Mouse (Mus musculus): ENCODE results near the gene Gm5269. TPM values are rescaled to one million over a fixed set of nuclear protein-coding genes. Genes with fewer than 3 reads are reported as not detected.

Gene Gm5269
- total and polyA plus RNA-seq, 2 experiments from 2014 or later, result not detected

DNA sequence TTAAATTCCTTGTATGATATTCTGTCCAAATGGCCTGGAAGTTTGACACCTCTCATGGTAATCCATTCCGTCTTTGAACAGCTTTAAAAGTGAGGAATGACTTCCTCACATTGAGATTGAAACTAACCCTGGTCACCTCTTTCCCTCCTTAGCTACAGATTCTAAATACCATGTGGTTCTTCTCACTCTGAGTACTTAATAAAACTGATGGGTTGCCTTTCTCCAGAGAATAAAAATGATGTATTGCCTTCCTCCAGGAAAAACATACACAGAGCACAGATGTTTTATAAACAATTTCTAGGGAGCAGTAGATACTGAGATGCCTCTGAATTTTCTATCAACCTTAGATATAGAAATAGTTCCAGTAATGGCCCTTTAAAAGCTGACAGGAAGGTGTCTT is 22.0 kb downstream of the Gm5269 start:
- Histone ChIP-seq H3K9ac (replicated peaks; ENCODE audit: low read length) (no peak overlapping the region), H3K27me3 (ENCODE audit: insufficient read depth, low read length) (no peaks in the 10 kb centered on the region)
- 84% methylated on average over 1 of the region's 1 CpGs for WGBS

DNA sequence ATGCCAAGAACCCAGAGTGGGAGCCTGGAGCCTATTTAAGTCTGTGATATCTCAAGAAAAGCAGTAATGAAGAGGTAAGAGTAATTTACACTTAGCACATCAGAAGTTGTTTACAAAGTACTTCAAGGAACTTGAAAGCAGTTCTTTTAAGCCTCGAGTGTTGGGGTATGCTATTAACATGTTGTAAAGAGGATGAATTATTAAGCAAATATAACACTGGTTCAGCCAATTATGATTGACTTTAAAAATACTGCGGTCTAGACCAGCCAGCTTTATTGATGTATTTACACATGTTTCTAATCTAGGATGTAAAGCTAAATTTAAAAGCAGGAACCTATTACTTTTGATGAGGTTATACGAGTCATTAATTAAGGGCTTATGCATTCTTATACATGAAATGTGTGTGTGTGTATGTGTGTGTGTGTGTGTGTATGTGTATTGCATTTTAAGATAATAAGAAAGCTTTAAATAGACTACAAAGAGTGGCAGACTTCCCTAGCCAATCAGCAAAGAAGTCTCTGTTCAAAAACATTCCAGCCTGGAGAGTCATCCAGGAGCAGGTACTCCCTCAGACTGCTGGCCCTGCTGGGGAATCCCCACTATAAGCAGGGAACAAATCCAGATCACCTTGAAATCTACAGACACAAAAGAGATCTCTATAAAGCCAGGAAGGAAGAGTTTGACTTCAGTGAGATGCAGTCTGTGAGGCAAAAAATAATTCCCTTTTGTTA is 23.6 kb downstream of the Gm5269 start:
- H3K36me3 ChIP-seq (ENCODE audit: insufficient read depth, low read length), result no peaks in the 10 kb centered on the region
- no peaks in the 10 kb centered on the region for H3K9me3 ChIP-seq (ENCODE audit: low read length)
- no peak for TF ChIP-seq CTCF (IDR thresholded peaks at IDR 0.05; ENCODE audit: low read depth)
- no peaks in the 10 kb centered on the region for H3K27me3 ChIP-seq (ENCODE audit: insufficient read depth, low read length)
- H3K4me1 ChIP-seq (ENCODE audit: insufficient read depth, low read length), result no peaks in the 10 kb centered on the region
- no peak overlapping the region for H3K4me2 ChIP-seq (ENCODE audit: low read depth, low read length)
- WGBS, result 77% methylated on average over 3 of the region's 3 CpGs
- no peak overlapping the region for H3K27ac ChIP-seq
- ATAC-seq, result no peak
- H3K4me3 ChIP-seq (ENCODE audit: low read length), result no peak overlapping the region
- no peak for DNase-seq (ENCODE audit: low spot score)
- no peak overlapping the region for H3K9ac ChIP-seq (replicated peaks; ENCODE audit: low read length)

More for the DNA sequence above, 22.0 kb downstream of the Gm5269 start:
- DNase-seq (ENCODE audit: low spot score), result no peak
- TF ChIP-seq CTCF (IDR thresholded peaks at IDR 0.05; ENCODE audit: low read depth), result no peak
- ATAC-seq, result no peak
- Histone ChIP-seq H3K4me2 (ENCODE audit: low read depth, low read length) (no peak overlapping the region), H3K27ac (no peak overlapping the region), H3K9me3 (ENCODE audit: low read length) (no peaks in the 10 kb centered on the region), H3K4me1 (ENCODE audit: insufficient read depth, low read length) (no peaks in the 10 kb centered on the region), H3K4me3 (ENCODE audit: low read length) (no peak overlapping the region), H3K36me3 (ENCODE audit: insufficient read depth, low read length) (no peaks in the 10 kb centered on the region)

DNA sequence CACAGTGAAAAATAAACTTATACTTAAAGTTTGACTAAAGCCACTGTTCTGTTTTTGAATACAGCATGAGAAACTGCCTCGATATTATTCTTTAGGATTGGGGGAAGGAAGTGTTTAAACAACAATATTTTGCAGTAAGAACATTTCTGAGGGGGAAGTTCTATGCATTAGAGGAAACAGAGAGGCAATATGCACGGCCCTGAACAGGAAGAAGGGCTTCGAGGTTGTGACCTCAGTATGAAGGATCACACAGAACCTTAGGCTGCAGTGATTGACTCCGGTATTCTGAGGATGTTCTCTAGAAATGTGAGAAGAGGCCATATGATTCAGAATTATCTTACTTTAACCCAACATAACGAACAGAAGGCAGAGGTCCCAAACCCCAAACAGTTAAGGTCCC is 24.3 kb downstream of the Gm5269 start:
- H3K4me1 ChIP-seq (ENCODE audit: insufficient read depth, low read length), result no peaks in the 10 kb centered on the region
- no peak overlapping the region for H3K4me2 ChIP-seq (ENCODE audit: low read depth, low read length)
- WGBS, result 79% methylated on average over 5 of the region's 5 CpGs
- no peak overlapping the region for H3K4me3 ChIP-seq (ENCODE audit: low read length)
- no peaks in the 10 kb centered on the region for H3K36me3 ChIP-seq (ENCODE audit: insufficient read depth, low read length)
- no peaks in the 10 kb centered on the region for H3K9me3 ChIP-seq (ENCODE audit: low read length)
- no peak overlapping the region for H3K9ac ChIP-seq (replicated peaks; ENCODE audit: low read length)
- H3K27ac ChIP-seq, result no peak overlapping the region
- ATAC-seq, result no peak
- TF ChIP-seq CTCF (IDR thresholded peaks at IDR 0.05; ENCODE audit: low read depth), result no peak
- no peaks in the 10 kb centered on the region for H3K27me3 ChIP-seq (ENCODE audit: insufficient read depth, low read length)
- no peak for DNase-seq (ENCODE audit: low spot score)

DNA sequence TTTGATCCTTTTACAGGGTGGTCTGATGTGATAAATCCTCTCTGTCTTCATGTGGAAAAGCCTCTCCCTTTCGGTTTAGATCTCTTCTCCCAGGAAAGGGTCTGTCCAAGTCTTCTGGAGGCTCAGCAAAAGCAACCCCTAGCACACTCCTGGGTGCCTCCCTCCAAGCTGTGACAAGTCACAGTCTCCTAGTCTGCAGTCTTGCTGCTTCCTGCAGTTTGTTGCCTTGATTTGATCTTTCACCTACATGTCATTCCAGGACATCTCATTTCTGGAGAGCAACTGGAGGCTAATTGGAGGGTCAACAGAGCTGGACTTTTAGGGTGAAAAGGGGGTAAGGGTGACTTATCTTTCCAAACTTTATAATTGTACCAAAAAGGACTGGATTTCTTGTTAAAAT is 24.8 kb downstream of the Gm5269 start:
- no peak overlapping the region for H3K4me2 ChIP-seq (ENCODE audit: low read depth, low read length)
- ATAC-seq (no peak), DNase-seq (ENCODE audit: low spot score) (no peak)
- H3K9ac ChIP-seq (replicated peaks; ENCODE audit: low read length), result no peak overlapping the region
- H3K9me3 ChIP-seq (ENCODE audit: low read length), result no peaks in the 10 kb centered on the region
- H3K4me1 ChIP-seq (ENCODE audit: insufficient read depth, low read length), result no peaks in the 10 kb centered on the region
- no peak overlapping the region for H3K4me3 ChIP-seq (ENCODE audit: low read length)
- H3K27ac ChIP-seq, result no peak overlapping the region
- H3K27me3 ChIP-seq (ENCODE audit: insufficient read depth, low read length), result no peaks in the 10 kb centered on the region
- H3K36me3 ChIP-seq (ENCODE audit: insufficient read depth, low read length), result no peaks in the 10 kb centered on the region
- WGBS, result 55% methylated on average over 1 of the region's 1 CpGs
- no peak for TF ChIP-seq CTCF (IDR thresholded peaks at IDR 0.05; ENCODE audit: low read depth)

DNA sequence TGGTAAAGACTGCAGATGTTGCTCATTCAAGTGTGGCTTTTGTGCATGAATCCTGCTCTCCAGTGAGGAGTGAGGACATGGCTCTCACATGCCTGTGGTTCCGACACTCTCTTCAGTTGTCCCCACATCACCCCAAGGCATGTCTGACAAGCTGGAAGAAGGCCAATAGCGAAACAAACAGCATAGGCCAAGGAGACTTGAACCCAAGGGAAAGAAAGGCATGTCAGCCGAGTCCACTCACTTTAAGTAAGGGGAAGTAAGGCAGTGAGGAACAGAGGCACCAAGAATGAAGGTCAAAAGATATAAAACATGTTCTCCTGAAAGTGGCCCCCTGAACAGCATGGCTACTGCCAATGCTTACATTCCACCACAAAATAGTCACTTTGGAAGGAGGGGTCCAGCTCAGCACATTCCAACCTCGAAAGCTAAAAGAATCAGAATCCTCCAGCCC is 25.5 kb downstream of the Gm5269 start:
- no peak overlapping the region for H3K4me2 ChIP-seq (ENCODE audit: low read depth, low read length)
- no peak for DNase-seq (ENCODE audit: low spot score)
- no peaks in the 10 kb centered on the region for H3K4me1 ChIP-seq (ENCODE audit: insufficient read depth, low read length)
- ATAC-seq, result no peak
- H3K27ac ChIP-seq, result no peak overlapping the region
- TF ChIP-seq CTCF (IDR thresholded peaks at IDR 0.05; ENCODE audit: low read depth), result no peak
- 62% methylated on average over 4 of the region's 4 CpGs for WGBS
- H3K4me3 ChIP-seq (ENCODE audit: low read length), result no peak overlapping the region
- no peaks in the 10 kb centered on the region for H3K27me3 ChIP-seq (ENCODE audit: insufficient read depth, low read length)
- H3K9me3 ChIP-seq (ENCODE audit: low read length), result no peaks in the 10 kb centered on the region
- H3K9ac ChIP-seq (replicated peaks; ENCODE audit: low read length), result no peak overlapping the region
- no peaks in the 10 kb centered on the region for H3K36me3 ChIP-seq (ENCODE audit: insufficient read depth, low read length)

DNA sequence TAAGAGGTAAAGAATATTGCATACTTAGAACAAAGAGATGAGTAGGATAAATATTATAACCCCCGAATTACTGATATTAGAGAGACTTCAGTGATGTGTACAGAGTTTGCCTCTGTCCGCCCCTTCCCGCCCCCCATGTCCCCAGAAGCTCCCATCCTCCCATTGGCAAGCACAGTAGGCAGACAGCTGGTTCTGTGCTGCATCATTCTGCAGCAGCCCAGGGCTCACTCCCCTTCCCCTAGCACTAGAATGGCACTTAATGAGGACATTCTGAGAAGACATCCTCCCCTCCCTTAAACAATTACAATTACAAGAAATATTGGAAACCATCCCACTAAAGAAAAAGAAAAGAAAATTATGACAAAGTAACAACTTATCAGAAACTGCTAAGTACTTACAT is 26.4 kb downstream of the Gm5269 start:
- H3K4me2 ChIP-seq (ENCODE audit: low read depth, low read length), result no peak overlapping the region

DNA sequence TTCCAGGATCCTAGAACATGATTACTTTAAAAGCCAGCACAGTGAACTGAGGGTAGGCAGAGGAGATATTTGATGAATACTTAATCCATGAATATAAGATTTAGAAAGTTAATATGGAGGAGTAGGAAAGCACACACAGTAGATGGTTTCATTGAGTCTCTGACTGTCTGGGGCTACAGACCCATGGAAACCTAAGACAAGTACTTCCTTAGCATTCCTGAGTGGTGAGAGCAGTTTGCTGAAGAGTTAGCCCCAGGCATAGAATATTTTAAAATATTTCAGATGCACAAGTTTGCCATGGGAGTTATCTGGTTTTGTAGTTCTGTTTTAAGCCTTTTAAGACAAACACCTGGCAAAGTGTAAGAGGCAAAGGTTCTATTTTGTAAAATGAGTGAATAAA is 28.9 kb downstream of the Gm5269 start:
- no peaks in the 10 kb centered on the region for H3K36me3 ChIP-seq (ENCODE audit: insufficient read depth, low read length)
- H3K27ac ChIP-seq, result no peak overlapping the region
- H3K9me3 ChIP-seq (ENCODE audit: low read length), result no peaks in the 10 kb centered on the region
- no peak for TF ChIP-seq CTCF (IDR thresholded peaks at IDR 0.05; ENCODE audit: low read depth)
- H3K9ac ChIP-seq (replicated peaks; ENCODE audit: low read length), result no peak overlapping the region
- ATAC-seq, result no peak
- no peak overlapping the region for H3K4me3 ChIP-seq (ENCODE audit: low read length)
- no peak for DNase-seq (ENCODE audit: low spot score)
- H3K4me2 ChIP-seq (ENCODE audit: low read depth, low read length), result no peak overlapping the region
- H3K4me1 ChIP-seq (ENCODE audit: insufficient read depth, low read length), result no peaks in the 10 kb centered on the region
- no peaks in the 10 kb centered on the region for H3K27me3 ChIP-seq (ENCODE audit: insufficient read depth, low read length)

More for the DNA sequence above, 26.4 kb downstream of the Gm5269 start:
- no peaks in the 10 kb centered on the region for H3K36me3 ChIP-seq (ENCODE audit: insufficient read depth, low read length)
- no peaks in the 10 kb centered on the region for H3K4me1 ChIP-seq (ENCODE audit: insufficient read depth, low read length)
- H3K27ac ChIP-seq, result no peak overlapping the region
- ATAC-seq, result no peak
- no peak overlapping the region for H3K4me3 ChIP-seq (ENCODE audit: low read length)
- H3K9ac ChIP-seq (replicated peaks; ENCODE audit: low read length), result no peak overlapping the region
- no peak for TF ChIP-seq CTCF (IDR thresholded peaks at IDR 0.05; ENCODE audit: low read depth)
- 95% methylated on average over 3 of the region's 3 CpGs for WGBS
- no peak for DNase-seq (ENCODE audit: low spot score)
- H3K27me3 ChIP-seq (ENCODE audit: insufficient read depth, low read length), result no peaks in the 10 kb centered on the region
- no peaks in the 10 kb centered on the region for H3K9me3 ChIP-seq (ENCODE audit: low read length)

Data from hindbrain, postnatal 0 days (tissue).